Comparison of ENCODE assay signal across 20 mouse cellular contexts in genomic region chr6:108246369-108247085, GRCm38 (mm10). TPM values are rescaled to one million over a fixed set of nuclear protein-coding genes. Genes with fewer than 3 reads are reported as not detected.
DNase-seq lines count a peak whose midpoint lies in the region; ATAC-seq and TF ChIP-seq lines count a peak whose summit lies in the region.
"Had no signal": no experiment of that assay in that cellular context is flagged by ENCODE, and none has a peak within 500 bp of the region (broad histone marks: within the 10 kb centered on the region; RNA-seq: fewer than 3 reads in every experiment).

No protein-coding gene starts in this region.

- peaks cover 23% of the 10 kb centered on the region for H3K4me1 ChIP-seq in liver, adult 2 months (ENCODE audit: control insufficient read depth, insufficient read depth, low read length)
- H3K4me1 ChIP-seq in liver, postnatal 0 days (ENCODE audit: insufficient read depth): peaks cover 8% of the 10 kb centered on the region; the same call in 1 of the 2 replicates
- H3K4me1 ChIP-seq in brown adipose tissue, adult 24 weeks (ENCODE audit: control insufficient read depth, insufficient read depth, insufficient read length, low read length): peaks cover 27% of the 10 kb centered on the region
- H3K4me1 ChIP-seq in hindbrain, embryonic 14.5 days (replicated peaks; ENCODE audit: control insufficient read depth, insufficient read depth, low read length): peaks cover 19% of the 10 kb centered on the region; the same call in 1 of the 2 replicates

- H3K27me3 ChIP-seq in liver, adult 2 months (ENCODE audit: control insufficient read depth, insufficient read depth, low read length): no peaks in the 10 kb centered on the region
- no peaks in the 10 kb centered on the region for H3K27me3 ChIP-seq in liver, postnatal 0 days (ENCODE audit: insufficient read depth, low read length)
- no peaks in the 10 kb centered on the region for H3K27me3 ChIP-seq in hindbrain, embryonic 14.5 days (ENCODE audit: control insufficient read depth, insufficient read depth, low read length)
- H3K27me3 ChIP-seq: heart, embryonic 12.5 days; midbrain, embryonic 15.5 days had no signal

- peaks cover 31% of the 10 kb centered on the region for H3K79me2 ChIP-seq in liver, adult 2 months (ENCODE audit: control insufficient read depth, insufficient read depth, low read length)
- H3K79me2 ChIP-seq in macrophage (ENCODE audit: inconsistent target): no peaks in the 10 kb centered on the region; the same call in 1 of the 2 replicates

- ATAC-seq in liver, postnatal 0 days: no peak
- no peak for ATAC-seq in hindbrain, embryonic 14.5 days (ENCODE audit: low FRiP score)
- ATAC-seq: CD4-positive, CD25-positive, alpha-beta regulatory T cell, adult 4 months; midbrain, embryonic 15.5 days had no signal

- TF ChIP-seq EP300 in liver, postnatal 0 days (IDR thresholded peaks at IDR 0.05; ENCODE audit: low read depth): no peak

- WGBS in liver, adult 2 months: 26% methylated on average over 3 of the region's 3 CpGs
- WGBS in liver, postnatal 0 days (ENCODE audit: insufficient replicate concordance): 57% methylated on average over 3 of the region's 3 CpGs
- WGBS in macrophage (ENCODE audit: missing documents): 44% methylated on average over 3 of the region's 3 CpGs
- 83% methylated on average over 3 of the region's 3 CpGs for WGBS in hindbrain, embryonic 14.5 days

- peaks cover 13% of the 10 kb centered on the region for H3K36me3 ChIP-seq in liver, adult 2 months (ENCODE audit: control insufficient read depth, insufficient read depth, low read length)
- no peaks in the 10 kb centered on the region; the same call in none of the 2 replicates for H3K36me3 ChIP-seq in liver, postnatal 0 days (replicated peaks; ENCODE audit: insufficient read depth, low read length)
- H3K36me3 ChIP-seq in macrophage (ENCODE audit: inconsistent target): peaks cover 10% of the 10 kb centered on the region; the same call in 1 of the 2 replicates
- no peaks in the 10 kb centered on the region for H3K36me3 ChIP-seq in hindbrain, embryonic 14.5 days (replicated peaks; ENCODE audit: control insufficient read depth, insufficient read depth)
- H3K36me3 ChIP-seq: heart, embryonic 12.5 days; midbrain, embryonic 15.5 days had no signal

- no peaks in the 10 kb centered on the region for H3K9me3 ChIP-seq in liver, postnatal 0 days (ENCODE audit: low read length)
- H3K9me3 ChIP-seq in hindbrain, embryonic 14.5 days (ENCODE audit: control insufficient read depth, low read length): no peaks in the 10 kb centered on the region
- H3K9me3 ChIP-seq: G1E; heart, embryonic 12.5 days; midbrain, embryonic 15.5 days had no signal

- no peak overlapping the region for H3K4me2 ChIP-seq in liver, postnatal 0 days (ENCODE audit: low read depth, low read length)
- H3K4me2 ChIP-seq in hindbrain, embryonic 14.5 days (replicated peaks): no peak overlapping the region
- H3K4me2 ChIP-seq: heart, embryonic 12.5 days; midbrain, embryonic 15.5 days had no signal

- no peak overlapping the region for H3K9ac ChIP-seq in liver, adult 2 months (ENCODE audit: low read depth, low read length)
- H3K9ac ChIP-seq in liver, postnatal 0 days (replicated peaks): no peak overlapping the region
- H3K9ac ChIP-seq in hindbrain, embryonic 14.5 days: no peak overlapping the region
- H3K9ac ChIP-seq: heart, embryonic 12.5 days; midbrain, embryonic 15.5 days had no signal

- no peak for TF ChIP-seq POLR2A in liver, adult 2 months (IDR thresholded peaks at IDR 0.05; ENCODE audit: extremely low read depth, insufficient read depth, low read length)

- DNase-seq in liver, adult 2 months (ENCODE audit: extremely low read depth, low read depth, low spot score): peak; percentile 84
- no peak for DNase-seq in liver, postnatal 0 days
- DNase-seq in hindbrain, embryonic 14.5 days (ENCODE audit: low spot score): no peak
- no peak for DNase-seq in cerebellum, postnatal 25 days
- DNase-seq in T-cell, adult 2 months (ENCODE audit: low spot score): no peak
- DNase-seq: adrenal gland, postnatal 10 days; cerebellum, adult 9-10 months; gastrocnemius, postnatal 14 days; heart, postnatal 4 days; kidney, adult 8-10 months; kidney, postnatal 4 days; liver; lung, adult 2 months; retina, postnatal 1 day had no signal

- no peak for TF ChIP-seq CTCF in liver, adult 2 months (IDR thresholded peaks at IDR 0.05; ENCODE audit: low read depth, low read length)
- no peak for TF ChIP-seq CTCF in liver, postnatal 0 days (IDR thresholded peaks at IDR 0.05; ENCODE audit: low read depth)

- H3K4me3 ChIP-seq in liver, adult 2 months (ENCODE audit: insufficient read depth, low read depth, low read length): no peak overlapping the region
- H3K4me3 ChIP-seq in liver, postnatal 0 days (ENCODE audit: low read depth, low read length): no peak overlapping the region
- H3K4me3 ChIP-seq in brown adipose tissue, adult 24 weeks (ENCODE audit: insufficient read depth, low read depth, low read length): no peak overlapping the region
- H3K4me3 ChIP-seq in macrophage (ENCODE audit: inconsistent target): no peak overlapping the region
- no peak overlapping the region for H3K4me3 ChIP-seq in hindbrain, embryonic 14.5 days (replicated peaks; ENCODE audit: low read length)
- H3K4me3 ChIP-seq: heart, embryonic 12.5 days; midbrain, embryonic 15.5 days had no signal

- peak overlapping the region; percentile 87 for H3K27ac ChIP-seq in liver, adult 2 months (replicated peaks; ENCODE audit: insufficient read depth, low read depth, low read length)
- H3K27ac ChIP-seq in liver, postnatal 0 days (ENCODE audit: low read depth): no peak overlapping the region
- H3K27ac ChIP-seq in brown adipose tissue, adult 24 weeks (replicated peaks; ENCODE audit: low read depth, low read length): peak overlapping the region; percentile 90
- peak overlapping the region; percentile 0; the same call in 1 of the 2 replicates for H3K27ac ChIP-seq in macrophage
- H3K27ac ChIP-seq in hindbrain, embryonic 14.5 days: no peak overlapping the region
- H3K27ac ChIP-seq: midbrain, embryonic 15.5 days had no signal

RNA-seq across cellular contexts. Expression of gene Itpr1, which starts 33.6 kb away (rescaled TPM):
- total RNA-seq in liver, adult 2 months (2014; rRNA removed): 55.0 and 56.6 TPM in 2 replicates
- 6.9 and 9.2 TPM in 2 replicates for polyA plus RNA-seq in liver, adult 2 months (2012; rRNA removed)
- 2.8 and 2.9 TPM in 2 replicates for polyA plus RNA-seq in liver, postnatal 0 days (2015; fragmentation: Nextera tagmentation; extraction: Ambion mirVana)
- polyA plus RNA-seq in brown adipose tissue, adult 24 weeks (2012; ENCODE audit: insufficient read depth, insufficient read length, missing spikeins): 33.1 and 42.5 TPM in 2 replicates
- 100 to 1,000 TPM in 17 of 26 experiments, 10 to 100 TPM in 9; 34.5 to 340 (median 132) TPM for total RNA-seq in macrophage (2018; cell fraction: chromatin; rRNA removed)
- total RNA-seq in macrophage (2018; cell fraction: cytosol; rRNA removed): 10 to 100 TPM; 13.1 to 53.3 (median 20.5) TPM
- 100 to 1,000 TPM in 13 of 26 experiments, 10 to 100 TPM in 13; 41.8 to 181 (median 98.6) TPM for total RNA-seq in macrophage (2018; cell fraction: nucleus; rRNA removed)
- 7.3 to 19.9 TPM (median 7.5 TPM) in 3 replicates for polyA plus RNA-seq in macrophage (2018)
- polyA plus RNA-seq in hindbrain, embryonic 14.5 days (2014; fragmentation: Nextera tagmentation; extraction: Ambion mirVana): 6.5 TPM in 2 replicates

Comparison
In these comparisons a context has a peak if more than half of its experiments do, and no peak if none do; other contexts are left out.
1. H3K27ac ChIP-seq: peak in liver, adult 2 months (single experiment), brown adipose tissue, adult 24 weeks (single experiment) and macrophage (single experiment); none in liver, postnatal 0 days (single experiment) and hindbrain, embryonic 14.5 days (single experiment).